Mouse (Mus musculus) midbrain, postnatal 0 days (tissue): ENCODE measurements around the gene Mmp21. TPM values are rescaled to one million over a fixed set of nuclear protein-coding genes. Genes with fewer than 3 reads are reported as not detected.

Source experiments
- ATAC-seq: fragments of 200-750 bp; cut with Nextera tagmentation; 2 replicates; pipeline ENCODE4 v1.8.0; 2017; ENCODE audit warnings: moderate number of reproducible peaks, mild to moderate bottlenecking, moderate TSS enrichment, moderate library complexity; ENCODE audit not compliant: low FRiP score
- DNase-seq: peaks from one replicate; pipeline ENCODE4 v3.0.0-alpha.2; 2015; ENCODE audit warnings: low spot score
- H3K27ac ChIP-seq: fragments of 300-500 bp; sonication (generic); 2 replicates; pipeline ENCODE4 v1.5.1; 2014; ENCODE audit warnings: low read depth, mild to moderate bottlenecking, low read length, mixed read lengths
- H3K27me3 ChIP-seq: fragments of 300-500 bp; sonication (generic); 2 replicates; pipeline ENCODE4 v1.6.1; 2014; ENCODE audit warnings: low read length, control low read depth, mixed read lengths; ENCODE audit not compliant: insufficient read depth
- H3K36me3 ChIP-seq: fragments of 300-500 bp; sonication (generic); 2 replicates; pipeline ENCODE4 v1.6.1; 2014; ENCODE audit warnings: low read length, control low read depth, mixed read lengths; ENCODE audit not compliant: insufficient read depth
- H3K4me1 ChIP-seq: fragments of 300-500 bp; sonication (generic); 2 replicates; pipeline ENCODE4 v1.6.1; 2014; ENCODE audit warnings: mild to moderate bottlenecking, control low read depth, antibody characterized with exemption, low read length, mixed read lengths; ENCODE audit not compliant: insufficient read depth
- H3K4me2 ChIP-seq: fragments of 300-500 bp; sonication (generic); 2 replicates; pipeline ENCODE4 v1.6.1; 2014; ENCODE audit warnings: low read depth, mild to moderate bottlenecking, low read length, mixed read lengths; ENCODE audit not compliant: poor library complexity, severe bottlenecking
- H3K4me3 ChIP-seq: fragments of 300-500 bp; sonication (generic); 2 replicates; pipeline ENCODE4 v1.5.1; 2014; ENCODE audit warnings: low read depth, mild to moderate bottlenecking, low read length, moderate library complexity
- H3K9ac ChIP-seq: fragments of 300-500 bp; sonication (generic); replicated peaks from 2 replicates; pipeline ENCODE4 v1.6.1; 2014; ENCODE audit warnings: mild to moderate bottlenecking, low read length, moderate library complexity, mixed read lengths; ENCODE audit not compliant: poor library complexity, severe bottlenecking
- H3K9me3 ChIP-seq: fragments of 300-500 bp; sonication (generic); 2 replicates; pipeline ENCODE4 v1.6.1; 2016; ENCODE audit warnings: low read length, control low read depth
- CTCF ChIP-seq: IDR thresholded peaks from 2 replicates; pipeline ENCODE4 v1.5.1; 2016; ENCODE audit warnings: antibody characterized with exemption, mild to moderate bottlenecking
- WGBS: fragments of 180-500 bp; shearing (Covaris S2); extraction: QIAGEN DNeasy Blood & Tissue Kit; methylation state at CpG from one replicate; pipeline ENCODE4 v1.1.7; 2014; 5-methylcytosine and 5-hydroxymethylcytosine counted together
- polyA plus RNA-seq: library from polyadenylated mRNA; unstranded; fragments of >200 nt; fragmentation: Nextera tagmentation; extraction: Ambion mirVana; gene quantifications from 2 replicates; pipeline ENCODE4 v1.2.1, GENCODE M21; 2015
- total RNA-seq: library from RNA; depleted of rRNA; stranded (reverse); fragments of >200 nt; gene quantifications from 2 replicates; pipeline ENCODE4 v1.2.3, GENCODE M21; 2014

Mmp21 gene
- total and polyA plus RNA-seq, 2 experiments from 2014 or later: not detected

DNA sequence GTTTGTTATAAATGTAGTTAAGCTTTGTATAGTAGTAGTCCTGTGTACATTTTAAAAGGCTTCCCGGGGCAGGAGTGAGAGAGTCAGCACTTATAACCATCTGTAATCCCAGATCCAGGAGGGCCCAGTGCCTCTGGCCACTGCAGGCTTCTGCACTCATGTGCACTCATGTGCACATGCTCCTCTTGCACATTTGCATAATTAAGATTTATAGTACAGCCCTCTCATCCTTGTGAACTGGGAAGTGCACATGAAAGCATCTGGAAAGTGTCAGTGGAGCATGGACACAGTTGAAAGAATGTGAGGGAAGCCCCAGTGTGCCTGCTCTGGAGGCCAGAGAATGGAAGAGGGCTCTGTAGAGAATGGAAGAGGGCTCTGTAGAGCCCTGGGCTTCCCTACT, 17.4 kb downstream of the Mmp21 start:
- TF ChIP-seq CTCF: no peak
- DNase-seq (no peak), ATAC-seq (no peak)
- H3K4me2 ChIP-seq: no peak overlapping the region
- no peaks in the 10 kb centered on the region for H3K4me1 ChIP-seq
- no peaks in the 10 kb centered on the region for H3K27me3 ChIP-seq
- H3K9me3 ChIP-seq: no peaks in the 10 kb centered on the region
- H3K9ac ChIP-seq: no peak overlapping the region
- WGBS: 92% methylated on average over 1 of the region's 1 CpGs
- no peak overlapping the region for H3K4me3 ChIP-seq
- H3K27ac ChIP-seq: no peak overlapping the region
- H3K36me3 ChIP-seq: peaks cover 91% of the 10 kb centered on the region

DNA sequence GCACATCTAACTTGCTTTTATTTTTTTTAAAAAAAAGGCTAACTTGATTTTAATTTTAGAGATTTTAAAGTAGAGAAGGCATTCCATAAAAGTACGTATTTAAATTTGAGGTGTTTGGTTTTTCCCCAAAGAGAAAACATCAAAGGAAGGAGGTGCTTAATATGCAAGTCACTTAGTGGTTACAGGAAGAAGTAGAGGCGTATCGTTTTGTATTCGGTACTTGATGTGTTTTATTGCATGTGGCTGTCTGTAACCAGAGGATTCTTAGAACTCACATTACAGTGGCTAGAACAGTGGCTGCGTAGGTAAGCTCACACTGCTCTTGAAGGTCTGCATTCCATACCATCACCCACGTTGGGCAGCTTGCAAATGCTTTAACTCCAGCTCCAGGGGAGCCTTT, 34.1 kb downstream of the Mmp21 start:
- H3K27me3 ChIP-seq: no peaks in the 10 kb centered on the region
- H3K9me3 ChIP-seq: no peaks in the 10 kb centered on the region
- no peak overlapping the region for H3K4me3 ChIP-seq
- H3K36me3 ChIP-seq: peaks cover 72% of the 10 kb centered on the region
- WGBS: 83% methylated on average over 6 of the region's 6 CpGs
- no peak for TF ChIP-seq CTCF
- no peaks in the 10 kb centered on the region for H3K4me1 ChIP-seq
- DNase-seq: no peak
- no peak overlapping the region for H3K4me2 ChIP-seq
- no peak overlapping the region for H3K27ac ChIP-seq
- no peak overlapping the region for H3K9ac ChIP-seq
- ATAC-seq: no peak

DNA sequence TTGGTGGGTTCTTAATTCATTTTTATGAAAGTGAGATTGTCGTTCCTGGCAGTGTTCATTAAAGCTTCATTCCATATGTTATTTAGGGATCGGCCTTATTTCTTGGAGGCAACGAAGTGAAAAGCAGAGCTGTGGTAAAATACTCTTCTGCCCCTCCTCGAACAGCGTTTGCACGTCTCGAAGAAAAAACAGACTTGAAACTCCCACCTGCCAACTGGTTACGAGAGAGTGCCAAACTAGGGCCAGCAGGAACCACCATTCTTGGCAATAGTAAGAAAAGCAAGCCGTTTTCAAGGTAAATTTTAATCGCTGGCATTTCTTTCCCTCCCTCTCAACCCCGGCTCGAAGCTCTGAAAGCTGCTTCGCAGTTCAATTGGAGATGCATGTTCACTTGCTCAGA, 41.0 kb downstream of the Mmp21 start:
- DNase-seq (no peak), ATAC-seq (no peak)
- H3K27ac ChIP-seq: no peak overlapping the region
- H3K9ac ChIP-seq: peak overlapping the region; percentile 95; the same call in 1 of the 2 replicates
- no peaks in the 10 kb centered on the region for H3K9me3 ChIP-seq
- H3K36me3 ChIP-seq: peaks cover 27% of the 10 kb centered on the region
- H3K27me3 ChIP-seq: no peaks in the 10 kb centered on the region
- TF ChIP-seq CTCF: no peak
- 92% methylated on average over 13 of the region's 13 CpGs for WGBS
- peak overlapping the region; percentile 97; the same call in 1 of the 2 replicates for H3K4me3 ChIP-seq
- peak overlapping the region; percentile 87 for H3K4me2 ChIP-seq
- H3K4me1 ChIP-seq: no peaks in the 10 kb centered on the region

DNA sequence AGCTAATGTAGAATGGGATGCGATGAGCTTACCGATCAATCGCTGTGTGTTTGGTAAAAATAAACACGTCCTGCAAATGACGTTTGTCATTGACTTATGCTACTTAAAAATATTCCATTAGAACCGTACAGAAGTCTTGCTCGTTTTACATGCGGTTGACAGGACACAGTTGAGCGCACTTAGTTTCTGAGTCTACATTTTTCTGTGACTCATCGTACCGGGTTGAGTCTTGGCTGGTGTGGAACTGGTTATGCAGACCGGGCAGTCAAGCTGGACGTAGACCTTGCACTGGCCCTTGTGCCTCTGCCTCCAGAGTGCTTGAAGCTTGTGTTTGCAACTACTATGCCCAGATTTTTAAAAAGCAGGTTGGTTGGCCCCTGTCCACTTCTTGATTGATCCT, 41.6 kb downstream of the Mmp21 start:
- Histone ChIP-seq H3K4me2 (peak overlapping the region; percentile 87), H3K27me3 (no peaks in the 10 kb centered on the region), H3K4me1 (no peaks in the 10 kb centered on the region), H3K36me3 (peaks cover 24% of the 10 kb centered on the region), H3K4me3 (peak overlapping the region; percentile 97), H3K9ac (peak overlapping the region; percentile 95), H3K27ac (peak overlapping the region; percentile 84; the same call in 1 of the 2 replicates), H3K9me3 (no peaks in the 10 kb centered on the region)
- WGBS: 17% methylated on average over 13 of the region's 13 CpGs
- no peak for DNase-seq
- no peak for ATAC-seq
- TF ChIP-seq CTCF: no peak

DNA sequence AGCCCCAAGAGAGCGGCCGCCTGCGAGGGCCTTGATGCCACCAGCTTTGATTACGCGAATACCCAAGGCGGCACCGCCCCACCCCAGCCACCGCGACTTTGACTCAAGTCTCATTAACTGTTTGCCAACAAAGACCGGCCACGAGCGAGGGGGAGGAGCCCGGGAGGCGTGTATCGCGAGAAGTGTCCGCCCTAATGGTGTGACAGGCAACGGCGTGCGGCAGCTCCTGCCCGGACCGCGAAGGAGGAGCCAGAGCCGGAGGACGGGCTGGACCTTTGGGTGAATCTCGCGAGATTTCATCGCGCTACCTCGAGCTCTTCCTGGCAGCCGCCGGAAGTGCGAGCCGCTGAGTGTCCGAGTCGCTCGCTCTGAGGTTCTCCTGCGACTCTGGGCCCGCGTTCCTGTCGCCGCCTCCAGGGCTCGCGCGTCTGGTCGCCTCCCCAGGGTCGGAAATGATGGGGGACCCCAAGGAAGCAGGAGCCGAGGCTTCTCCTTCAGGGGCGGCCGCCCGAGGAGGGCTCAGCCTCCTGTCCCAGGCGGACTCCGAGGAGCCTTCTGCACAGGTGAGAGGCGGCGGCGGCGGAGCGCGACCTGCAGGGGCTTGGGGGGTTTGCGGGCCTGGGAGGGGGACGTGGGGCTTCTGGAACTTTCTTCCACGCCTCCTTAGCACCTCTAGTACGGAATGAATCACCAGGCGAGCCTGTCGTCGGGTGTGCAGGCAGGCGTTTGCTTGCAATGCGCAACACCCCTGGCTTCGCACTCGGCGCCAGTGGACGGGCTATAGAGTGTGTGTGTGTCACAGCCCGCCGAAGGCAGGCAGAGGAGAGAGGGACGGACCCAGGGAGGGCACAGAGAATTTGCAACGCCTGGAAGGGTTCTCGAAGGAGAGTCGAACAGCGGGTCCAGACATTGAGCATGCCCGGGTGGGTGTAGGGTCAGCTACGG, 42.2 kb downstream of the Mmp21 start, which contains the start of gene Edrf1:
Gene Edrf1, plus strand, starts transcription at position 183 of the 945 bp plus-strand sequence.
- Histone ChIP-seq H3K9ac (peak within 1 kb of the TSS; percentile 95), H3K27me3 (no peaks in the 10 kb centered on the region), H3K9me3 (no peaks in the 10 kb centered on the region), H3K4me2 (peak within 1 kb of the TSS; percentile 87), H3K27ac (peak within 1 kb of the TSS; percentile 84), H3K36me3 (peaks cover 17% of the 10 kb centered on the region), H3K4me1 (no peaks in the 10 kb centered on the region), H3K4me3 (peak within 1 kb of the TSS; percentile 97)
- peak; percentile 100 for DNase-seq
- under 1% methylated on average over 81 of the region's 81 CpGs for WGBS
- no peak for TF ChIP-seq CTCF
- ATAC-seq: peak; percentile 98

DNA sequence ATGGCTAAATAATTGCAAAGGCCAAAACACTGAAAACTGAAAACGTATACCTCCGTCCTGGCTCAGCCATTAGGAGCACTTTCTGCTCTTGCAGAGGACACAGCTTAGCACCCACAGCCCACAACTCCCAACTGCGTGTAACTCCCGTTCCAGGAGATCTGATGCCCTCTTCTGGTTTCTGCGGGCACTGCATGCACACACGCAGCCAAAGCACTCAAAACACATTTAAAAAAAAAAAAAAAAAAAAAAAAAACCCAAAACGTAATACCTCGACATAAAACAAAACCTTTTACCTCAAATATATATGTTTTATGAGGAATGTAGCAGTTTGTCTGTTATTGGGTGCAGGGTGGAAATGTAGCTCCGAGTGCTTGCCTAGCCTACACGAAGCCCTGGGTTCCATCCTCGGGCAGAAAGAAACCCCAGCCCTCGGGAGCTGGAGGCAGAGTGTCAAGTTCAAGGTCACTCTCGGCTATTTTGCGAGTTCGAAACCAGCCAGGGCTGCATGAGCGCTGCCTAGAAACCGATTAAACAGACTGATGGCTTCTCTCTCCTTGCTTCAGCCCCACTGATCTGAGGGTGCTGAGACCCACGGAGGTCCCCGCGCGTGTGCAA, 43.0 kb downstream of the Mmp21 start:
- Histone ChIP-seq H3K27me3 (no peaks in the 10 kb centered on the region), H3K9ac (peak overlapping the region; percentile 66), H3K4me3 (peak overlapping the region; percentile 97), H3K4me1 (no peaks in the 10 kb centered on the region), H3K36me3 (peaks cover 12% of the 10 kb centered on the region), H3K27ac (peak overlapping the region; percentile 76), H3K9me3 (no peaks in the 10 kb centered on the region), H3K4me2 (peak overlapping the region; percentile 87)
- peak; percentile 89 for TF ChIP-seq CTCF
- DNase-seq: peak; percentile 84
- ATAC-seq: peak; percentile 50
- WGBS: under 1% methylated on average over 21 of the region's 21 CpGs
